Mouse (Mus musculus): ENCODE results near the gene Calm1. TPM values are rescaled to one million over a fixed set of nuclear protein-coding genes. Genes with fewer than 3 reads are reported as not detected.
A peak's percentile ranks its signal among the peaks of the same experiment; 100 is the strongest.

Gene Calm1
- polyA plus RNA-seq, 1 experiment, result 55.7 TPM

- no peak for TF ChIP-seq GATA1 (IDR thresholded peaks at IDR 0.05; ENCODE audit: low read length)
- TF ChIP-seq TAL1 (IDR thresholded peaks at IDR 0.05; ENCODE audit: low read length), result no peak
- Histone ChIP-seq H3K27me3 (ENCODE audit: control insufficient read depth) (no peaks in the 10 kb centered on the region; the same call in 1 of the 2 replicates), H3K4me1 (ENCODE audit: control insufficient read depth) (peaks cover 34% of the 10 kb centered on the region), H3K4me3 (replicated peaks) (peak overlapping the region; percentile 90), H3K36me3 (ENCODE audit: control insufficient read depth) (no peaks in the 10 kb centered on the region), H3K9me3 (ENCODE audit: control insufficient read depth, low read length) (peaks cover 5% of the 10 kb centered on the region)
Observed at GRCm38 (mm10) chr12:100187013-100187755, 12.1 kb upstream of the Calm1 start.

GRCm38 (mm10) chr12:100187756-100188430 lies 11.3 kb upstream of the Calm1 start:
- no peaks in the 10 kb centered on the region; the same call in 1 of the 2 replicates for H3K27me3 ChIP-seq (ENCODE audit: control insufficient read depth)
- H3K36me3 ChIP-seq (ENCODE audit: control insufficient read depth), result no peaks in the 10 kb centered on the region
- H3K4me1 ChIP-seq (ENCODE audit: control insufficient read depth), result peaks cover 34% of the 10 kb centered on the region
- TF ChIP-seq GATA1 (IDR thresholded peaks at IDR 0.05; ENCODE audit: low read length) (no peak), TAL1 (IDR thresholded peaks at IDR 0.05; ENCODE audit: low read length) (no peak)
- peaks cover 3% of the 10 kb centered on the region for H3K9me3 ChIP-seq (ENCODE audit: control insufficient read depth, low read length)
- H3K4me3 ChIP-seq (replicated peaks), result peak overlapping the region; percentile 90

- Histone ChIP-seq H3K27me3 (ENCODE audit: control insufficient read depth) (peaks cover 2% of the 10 kb centered on the region; the same call in 1 of the 2 replicates), H3K4me3 (replicated peaks) (no peak overlapping the region), H3K4me1 (ENCODE audit: control insufficient read depth) (peaks cover 34% of the 10 kb centered on the region), H3K36me3 (ENCODE audit: control insufficient read depth) (no peaks in the 10 kb centered on the region), H3K9me3 (ENCODE audit: control insufficient read depth, low read length) (no peaks in the 10 kb centered on the region)
- TF ChIP-seq GATA1 (IDR thresholded peaks at IDR 0.05; ENCODE audit: low read length), result no peak
Observed at GRCm38 (mm10) chr12:100190802-100191201, 8.4 kb upstream of the Calm1 start.

GRCm38 (mm10) chr12:100194181-100194580 lies 5.1 kb upstream of the Calm1 start:
- H3K9me3 ChIP-seq (ENCODE audit: control insufficient read depth, low read length), result no peaks in the 10 kb centered on the region
- TF ChIP-seq TAL1 (IDR thresholded peaks at IDR 0.05; ENCODE audit: low read length) (no peak), GATA1 (IDR thresholded peaks at IDR 0.05; ENCODE audit: low read length) (no peak)
- peaks cover 2% of the 10 kb centered on the region; the same call in 1 of the 2 replicates for H3K27me3 ChIP-seq (ENCODE audit: control insufficient read depth)
- H3K36me3 ChIP-seq (ENCODE audit: control insufficient read depth), result no peaks in the 10 kb centered on the region
- no peak overlapping the region for H3K4me3 ChIP-seq (replicated peaks)
- H3K4me1 ChIP-seq (ENCODE audit: control insufficient read depth), result peaks cover 15% of the 10 kb centered on the region

- TF ChIP-seq TAL1 (IDR thresholded peaks at IDR 0.05; ENCODE audit: low read length) (no peak), GATA1 (IDR thresholded peaks at IDR 0.05; ENCODE audit: low read length) (no peak)
- Histone ChIP-seq H3K27me3 (ENCODE audit: control insufficient read depth) (peaks cover 2% of the 10 kb centered on the region; the same call in 1 of the 2 replicates), H3K4me3 (replicated peaks) (no peak overlapping the region), H3K36me3 (ENCODE audit: control insufficient read depth) (no peaks in the 10 kb centered on the region), H3K4me1 (ENCODE audit: control insufficient read depth) (peaks cover 36% of the 10 kb centered on the region), H3K9me3 (ENCODE audit: control insufficient read depth, low read length) (no peaks in the 10 kb centered on the region)
Observed at GRCm38 (mm10) chr12:100196786-100197185, 2.4 kb upstream of the Calm1 start.

- Histone ChIP-seq H3K9me3 (ENCODE audit: control insufficient read depth, low read length) (no peaks in the 10 kb centered on the region), H3K4me3 (replicated peaks) (peak overlapping the region; percentile 95), H3K36me3 (ENCODE audit: control insufficient read depth) (peaks cover 30% of the 10 kb centered on the region), H3K27me3 (ENCODE audit: control insufficient read depth) (peaks cover 2% of the 10 kb centered on the region; the same call in 1 of the 2 replicates), H3K4me1 (ENCODE audit: control insufficient read depth) (peaks cover 38% of the 10 kb centered on the region)
- TF ChIP-seq GATA1 (IDR thresholded peaks at IDR 0.05; ENCODE audit: low read length) (no peak), TAL1 (IDR thresholded peaks at IDR 0.05; ENCODE audit: low read length) (no peak)
Observed at GRCm38 (mm10) chr12:100199891-100200644, 833 bp downstream of the Calm1 start.

GRCm38 (mm10) chr12:100200645-100201362 lies 1.6 kb downstream of the Calm1 start:
- Histone ChIP-seq H3K27me3 (ENCODE audit: control insufficient read depth) (0 out of 2 replicates have a peak, but pooled peaks cover under 1% of the 10 kb centered on the region), H3K4me1 (ENCODE audit: control insufficient read depth) (peaks cover 38% of the 10 kb centered on the region), H3K36me3 (ENCODE audit: control insufficient read depth) (peaks cover 37% of the 10 kb centered on the region), H3K9me3 (ENCODE audit: control insufficient read depth, low read length) (no peaks in the 10 kb centered on the region), H3K4me3 (replicated peaks) (peak overlapping the region; percentile 95)
- TF ChIP-seq TAL1 (IDR thresholded peaks at IDR 0.05; ENCODE audit: low read length) (no peak), GATA1 (IDR thresholded peaks at IDR 0.05; ENCODE audit: low read length) (no peak)

GRCm38 (mm10) chr12:100201363-100201711 lies 2.1 kb downstream of the Calm1 start:
- no peaks in the 10 kb centered on the region for H3K9me3 ChIP-seq (ENCODE audit: control insufficient read depth, low read length)
- peaks cover 43% of the 10 kb centered on the region for H3K36me3 ChIP-seq (ENCODE audit: control insufficient read depth)
- peak overlapping the region; percentile 95 for H3K4me3 ChIP-seq (replicated peaks)
- TF ChIP-seq TAL1 (IDR thresholded peaks at IDR 0.05; ENCODE audit: low read length) (no peak), GATA1 (IDR thresholded peaks at IDR 0.05; ENCODE audit: low read length) (no peak)
- peaks cover 38% of the 10 kb centered on the region for H3K4me1 ChIP-seq (ENCODE audit: control insufficient read depth)
- H3K27me3 ChIP-seq (ENCODE audit: control insufficient read depth), result no peaks in the 10 kb centered on the region

Data from erythroblast, embryonic 14.5 days (primary cell).